Comparison of ENCODE assay signal across 20 mouse cellular contexts in genomic region chr17:46022934-46023333, GRCm38 (mm10). TPM values are rescaled to one million over a fixed set of nuclear protein-coding genes. Genes with fewer than 3 reads are reported as not detected.
DNase-seq lines count a peak whose midpoint lies in the region; ATAC-seq and TF ChIP-seq lines count a peak whose summit lies in the region.
"Had no signal": no experiment of that assay in that cellular context is flagged by ENCODE, and none has a peak within 500 bp of the region (broad histone marks: within the 10 kb centered on the region; RNA-seq: fewer than 3 reads in every experiment).

No protein-coding gene starts in this region.

- no peak overlapping the region for H3K4me2 ChIP-seq in forebrain, embryonic 12.5 days
- no peak overlapping the region for H3K4me2 ChIP-seq in forebrain, embryonic 16.5 days (ENCODE audit: low read length)
- H3K4me2 ChIP-seq in intestine, postnatal 0 days (replicated peaks; ENCODE audit: low read depth) = no peak overlapping the region
- no peak overlapping the region for H3K4me2 ChIP-seq in intestine, embryonic 16.5 days (ENCODE audit: low read depth, low read length)
- H3K4me2 ChIP-seq in myocyte (ENCODE audit: low read depth) = no peak overlapping the region
- H3K4me2 ChIP-seq: heart, embryonic 11.5 days; liver, embryonic 11.5 days; midbrain, embryonic 15.5 days had no signal

- no peak overlapping the region for H3K9ac ChIP-seq in forebrain, embryonic 12.5 days
- no peak overlapping the region for H3K9ac ChIP-seq in forebrain, embryonic 16.5 days (replicated peaks; ENCODE audit: low read depth, low read length)
- 0 out of 2 replicates have a peak overlapping the region, but pooled peaks have one; percentile 7 for H3K9ac ChIP-seq in intestine, postnatal 0 days (ENCODE audit: low read depth, low read length)
- H3K9ac ChIP-seq in intestine, embryonic 16.5 days (ENCODE audit: low read depth, low read length) = no peak overlapping the region
- H3K9ac ChIP-seq: midbrain, embryonic 15.5 days had no signal

- ATAC-seq in forebrain, embryonic 12.5 days (ENCODE audit: low FRiP score) = no peak
- ATAC-seq in forebrain, embryonic 16.5 days = no peak
- no peak for ATAC-seq in intestine, postnatal 0 days
- no peak for ATAC-seq in intestine, embryonic 16.5 days
- ATAC-seq: forebrain, embryonic 14.5 days; hindbrain, embryonic 16.5 days; midbrain, embryonic 15.5 days had no signal

- peaks cover 69% of the 10 kb centered on the region for H3K79me2 ChIP-seq in myocyte (ENCODE audit: control insufficient read depth, insufficient read depth)

- DNase-seq in cerebellum, adult 8-10 months = peak; percentile 20
- DNase-seq in layer of hippocampus, postnatal 10 days (ENCODE audit: low spot score in 2 of 2) = no peak
- DNase-seq: B cell, adult 2 months; kidney, adult 18-20 months; kidney, postnatal 14 days; lung, adult 18-20 months; lung, postnatal 14 days; right cerebral cortex, postnatal 4 days had no signal

- H3K4me3 ChIP-seq in forebrain, embryonic 12.5 days (replicated peaks) = no peak overlapping the region
- H3K4me3 ChIP-seq in forebrain, embryonic 16.5 days (replicated peaks; ENCODE audit: low read length) = no peak overlapping the region
- H3K4me3 ChIP-seq in intestine, postnatal 0 days (ENCODE audit: low read depth, low read length) = no peak overlapping the region
- H3K4me3 ChIP-seq in intestine, embryonic 16.5 days (ENCODE audit: low read length) = no peak overlapping the region
- no peak overlapping the region for H3K4me3 ChIP-seq in myocyte
- H3K4me3 ChIP-seq: layer of hippocampus, adult 2 months; left cerebral cortex, adult 2 months; midbrain, embryonic 15.5 days had no signal

- peaks cover 80% of the 10 kb centered on the region for H3K36me3 ChIP-seq in forebrain, embryonic 12.5 days (replicated peaks)
- H3K36me3 ChIP-seq in forebrain, embryonic 16.5 days (ENCODE audit: control insufficient read depth, insufficient read depth) = peaks cover 17% of the 10 kb centered on the region
- peaks cover 86% of the 10 kb centered on the region for H3K36me3 ChIP-seq in intestine, postnatal 0 days (ENCODE audit: control insufficient read depth, insufficient read depth)
- peaks cover 51% of the 10 kb centered on the region for H3K36me3 ChIP-seq in intestine, embryonic 16.5 days (ENCODE audit: control insufficient read depth, insufficient read depth, low read length)
- H3K36me3 ChIP-seq in myocyte (ENCODE audit: control insufficient read depth, insufficient read depth) = peaks cover 92% of the 10 kb centered on the region

- no peaks in the 10 kb centered on the region for H3K9me3 ChIP-seq in forebrain, embryonic 12.5 days
- no peaks in the 10 kb centered on the region for H3K9me3 ChIP-seq in forebrain, embryonic 16.5 days (ENCODE audit: control insufficient read depth, low read length)
- no peaks in the 10 kb centered on the region for H3K9me3 ChIP-seq in intestine, postnatal 0 days (ENCODE audit: control insufficient read depth)
- H3K9me3 ChIP-seq in intestine, embryonic 16.5 days (ENCODE audit: control insufficient read depth, low read length) = no peaks in the 10 kb centered on the region
- H3K9me3 ChIP-seq: midbrain, embryonic 15.5 days had no signal

- 0 out of 2 replicates have a peak overlapping the region, but pooled peaks have one; percentile 25 for H3K27ac ChIP-seq in forebrain, embryonic 12.5 days
- H3K27ac ChIP-seq in forebrain, embryonic 16.5 days (ENCODE audit: low read length) = no peak overlapping the region
- H3K27ac ChIP-seq in intestine, postnatal 0 days (ENCODE audit: low read depth, low read length) = no peak overlapping the region; the same call in 1 of the 2 replicates
- H3K27ac ChIP-seq in intestine, embryonic 16.5 days (ENCODE audit: low read length) = no peak overlapping the region
- H3K27ac ChIP-seq: layer of hippocampus, adult 2 months; left cerebral cortex, adult 2 months; midbrain, embryonic 15.5 days had no signal

- H3ac ChIP-seq in myocyte (ENCODE audit: control insufficient read depth, insufficient read length) = no peak overlapping the region

- TF ChIP-seq CTCF in intestine, postnatal 0 days (IDR thresholded peaks at IDR 0.05; ENCODE audit: low read depth) = no peak

- no peaks in the 10 kb centered on the region for H3K27me3 ChIP-seq in forebrain, embryonic 12.5 days
- no peaks in the 10 kb centered on the region for H3K27me3 ChIP-seq in forebrain, embryonic 16.5 days (replicated peaks; ENCODE audit: control insufficient read depth, insufficient read depth, low read length)
- no peaks in the 10 kb centered on the region for H3K27me3 ChIP-seq in intestine, postnatal 0 days (replicated peaks; ENCODE audit: control insufficient read depth, insufficient read depth, low read length)
- no peaks in the 10 kb centered on the region for H3K27me3 ChIP-seq in intestine, embryonic 16.5 days (replicated peaks; ENCODE audit: control insufficient read depth, insufficient read depth, low read length)
- H3K27me3 ChIP-seq in myocyte (ENCODE audit: control insufficient read depth, insufficient read depth, insufficient read length) = no peaks in the 10 kb centered on the region
- H3K27me3 ChIP-seq: midbrain, embryonic 15.5 days had no signal

- peak; percentile 19 for TF ChIP-seq POLR2A in myocyte (IDR thresholded peaks at IDR 0.05; ENCODE audit: insufficient read length, low read depth)

- whole genome bisulfite sequencing in forebrain, embryonic 12.5 days = 86% methylated on average over 6 of the region's 6 CpGs
- WGBS in forebrain, embryonic 16.5 days = 74% methylated on average over 6 of the region's 6 CpGs
- 81% methylated on average over 6 of the region's 6 CpGs for whole genome bisulfite sequencing in intestine, postnatal 0 days
- 85% methylated on average over 6 of the region's 6 CpGs for WGBS in intestine, embryonic 16.5 days

- H3K4me1 ChIP-seq in forebrain, embryonic 12.5 days = peaks cover 21% of the 10 kb centered on the region
- peaks cover 22% of the 10 kb centered on the region for H3K4me1 ChIP-seq in forebrain, embryonic 16.5 days (replicated peaks; ENCODE audit: control insufficient read depth, insufficient read depth, low read length)
- peaks cover 3% of the 10 kb centered on the region; the same call in 1 of the 2 replicates for H3K4me1 ChIP-seq in intestine, postnatal 0 days (replicated peaks; ENCODE audit: control insufficient read depth, insufficient read depth, low read length)
- peaks cover 23% of the 10 kb centered on the region for H3K4me1 ChIP-seq in intestine, embryonic 16.5 days (ENCODE audit: control insufficient read depth, insufficient read depth, low read length)

TF ChIP-seq in myocyte, 11 proteins besides CTCF, POLR2A, EP300 and RAD21:
- TF ChIP-seq POLR2AphosphoS2 (IDR thresholded peaks at IDR 0.05; ENCODE audit: insufficient read length, low read depth) (peak; percentile 54), TCF3 (IDR thresholded peaks at IDR 0.05; ENCODE audit: insufficient read length, low read depth) (no peak)
TF ChIP-seq in myocyte: peak in this region for 1.

RNA-seq across cellular contexts. Expression of gene Vegfa, which starts 9.2 kb away (rescaled TPM):
- polyA plus RNA-seq in forebrain, embryonic 12.5 days (2016; fragmentation: Nextera tagmentation; extraction: Ambion mirVana) = 4.1 TPM in 2 replicates
- 2.5 and 3.3 TPM in 2 replicates for polyA plus RNA-seq in forebrain, embryonic 16.5 days (2015; fragmentation: Nextera tagmentation; extraction: Ambion mirVana)
- 5.9 and 8.2 TPM in 2 replicates for polyA plus RNA-seq in intestine, postnatal 0 days (2015; fragmentation: Nextera tagmentation; extraction: Ambion mirVana)
- 2.7 and 3.3 TPM in 2 replicates for polyA plus RNA-seq in intestine, embryonic 16.5 days (2015; fragmentation: Nextera tagmentation; extraction: Ambion mirVana)
- 177 TPM for polyA plus RNA-seq in myocyte (2012; fragmentation: generic; extraction: Trizol)
- total RNA-seq in layer of hippocampus, postnatal 10 days (2021) = 10 to 100 TPM; 92.2 to 97.0 TPM

Comparison
In these comparisons a context has a peak if more than half of its experiments do, and no peak if none do; other contexts are left out.
1. RNA of gene Vegfa, which starts 9.2 kb away (polyA plus RNA-seq): 177 TPM in myocyte (single experiment); 5.9 to 8.2 TPM in intestine, postnatal 0 days, 4.1 TPM in forebrain, embryonic 12.5 days, 2.5 to 3.3 TPM in forebrain, embryonic 16.5 days and 2.7 to 3.3 TPM in intestine, embryonic 16.5 days; every median in the first group is over 10 times any median in the second.